In genomic region chr1:34132875-34133274, GRCm38 (mm10) we compare ENCODE assay signal across 15 mouse cellular contexts.
DNase-seq lines count a peak whose midpoint lies in the region; ATAC-seq and TF ChIP-seq lines count a peak whose summit lies in the region.
"Had no signal": no experiment of that assay in that cellular context is flagged by ENCODE, and none has a peak within 500 bp of the region (broad histone marks: within the 10 kb centered on the region; RNA-seq: fewer than 3 reads in every experiment).

No protein-coding gene starts in this region.

- in situ Hi-C loops in Patski (cut with MboI; ENCODE audit: low pct_unique_long_range_greater_than_20kb): no loop called here

- H3K27ac ChIP-seq in kidney, embryonic 14.5 days (ENCODE audit: low read depth, low read length): peak overlapping the region; percentile 55; the same call in 1 of the 2 replicates
- peak overlapping the region; percentile 61 for H3K27ac ChIP-seq in heart, embryonic 16.5 days (ENCODE audit: low read length)
- no peak overlapping the region for H3K27ac ChIP-seq in gastrocnemius, adult 2 months
- H3K27ac ChIP-seq: liver, embryonic 14.5 days; neural tube, embryonic 13.5 days had no signal

- 0 out of 2 replicates have a peak, but pooled peaks have one; percentile 61 for ATAC-seq in kidney, embryonic 14.5 days (ENCODE audit: low FRiP score, low TSS enrichment)
- ATAC-seq in Patski: peak; percentile 90
- peak; percentile 66 for ATAC-seq in heart, embryonic 16.5 days (replicated peaks; ENCODE audit: extremely low read depth, insufficient read depth, low FRiP score)
- ATAC-seq in monocyte, adult 5-6 weeks (replicated peaks; ENCODE audit: insufficient number of reproducible peaks, low FRiP score, low TSS enrichment, poor library complexity, severe bottlenecking): no peak
- ATAC-seq: midbrain, embryonic 16.5 days had no signal

- TF ChIP-seq CTCF in Patski (IDR thresholded peaks at IDR 0.05): no peak
- TF ChIP-seq CTCF in gastrocnemius, adult 2 months (IDR thresholded peaks at IDR 0.05): no peak

- H3K4me1 ChIP-seq in kidney, embryonic 14.5 days (ENCODE audit: control insufficient read depth, insufficient read depth, low read length): peaks cover 26% of the 10 kb centered on the region
- peaks cover 40% of the 10 kb centered on the region for H3K4me1 ChIP-seq in heart, embryonic 16.5 days (ENCODE audit: control insufficient read depth, insufficient read depth, low read length)

- no peak for DNase-seq in kidney, adult 18-20 months
- DNase-seq in Patski (ENCODE audit: low read depth, low spot score): no peak
- peak; percentile 59 for DNase-seq in adrenal gland, adult 2 months
- DNase-seq in natural killer cell, adult 2 months (ENCODE audit: low spot score in 2 of 2): no peak
- DNase-seq in gastrocnemius, adult 2 months: no peak
- DNase-seq: cerebellum, postnatal 36 days; right cerebral cortex, adult 18-20 months; spleen, adult 18-20 months; thymus, postnatal 4 days had no signal

- H3K9ac ChIP-seq in kidney, embryonic 14.5 days (ENCODE audit: low read depth, low read length): no peak overlapping the region
- H3K9ac ChIP-seq in heart, embryonic 16.5 days (ENCODE audit: low read length): peak overlapping the region; percentile 55
- H3K9ac ChIP-seq: liver, embryonic 14.5 days; neural tube, embryonic 13.5 days had no signal

- no peak overlapping the region for H3K4me3 ChIP-seq in kidney, embryonic 14.5 days (ENCODE audit: low read length)
- H3K4me3 ChIP-seq in heart, embryonic 16.5 days (ENCODE audit: low read length): 0 out of 2 replicates have a peak overlapping the region, but pooled peaks have one; percentile 0
- no peak overlapping the region for H3K4me3 ChIP-seq in gastrocnemius, adult 2 months
- H3K4me3 ChIP-seq: neural tube, embryonic 13.5 days had no signal

- no peak overlapping the region for H3K4me2 ChIP-seq in kidney, embryonic 14.5 days (replicated peaks; ENCODE audit: low read depth, low read length)
- peak overlapping the region; percentile 28 for H3K4me2 ChIP-seq in heart, embryonic 16.5 days (ENCODE audit: low read depth, low read length)
- H3K4me2 ChIP-seq: neural tube, embryonic 13.5 days had no signal

- intact Hi-C loops in gastrocnemius, adult 2 months (cut with DNase I): no loop called here

- WGBS in kidney, embryonic 14.5 days: 40% methylated on average over 16 of the region's 16 CpGs
- 33% methylated on average over 16 of the region's 16 CpGs for WGBS in heart, embryonic 16.5 days

- H3K36me3 ChIP-seq in kidney, embryonic 14.5 days (ENCODE audit: control insufficient read depth, insufficient read depth, low read length): no peaks in the 10 kb centered on the region
- peaks cover 7% of the 10 kb centered on the region; the same call in 1 of the 2 replicates for H3K36me3 ChIP-seq in heart, embryonic 16.5 days (ENCODE audit: control insufficient read depth, insufficient read depth)

- POLR2A ChIA-PET in Patski (lab: Charles Lee): interaction anchor here (1.7 kb wide), 1 partner anchor 11 kb away, joined by 4 read pairs; no protein-coding TSS in a partner anchor

- CTCF ChIA-PET in Patski (lab: Charles Lee): interaction anchor here (0.9 to 1.7 kb wide), 3 partner anchors 9 to 31 kb away, joined by 3 to 6 read pairs (median 3); no protein-coding TSS in a partner anchor

- H3K9me3 ChIP-seq in kidney, embryonic 14.5 days (ENCODE audit: control insufficient read depth, low read length): no peaks in the 10 kb centered on the region
- no peaks in the 10 kb centered on the region for H3K9me3 ChIP-seq in heart, embryonic 16.5 days (replicated peaks; ENCODE audit: control insufficient read depth, low read length)
- H3K9me3 ChIP-seq: neural tube, embryonic 13.5 days had no signal

- H3K27me3 ChIP-seq in kidney, embryonic 14.5 days (ENCODE audit: control insufficient read depth, insufficient read depth, low read length): no peaks in the 10 kb centered on the region
- H3K27me3 ChIP-seq in Patski: no peaks in the 10 kb centered on the region
- no peaks in the 10 kb centered on the region for H3K27me3 ChIP-seq in heart, embryonic 16.5 days (ENCODE audit: control insufficient read depth, insufficient read depth, low read length)
- H3K27me3 ChIP-seq: neural tube, embryonic 13.5 days had no signal
